Mouse (Mus musculus) gastrocnemius, adult 2 months (tissue): ENCODE results near the gene Traf2. TPM values are rescaled to one million over a fixed set of nuclear protein-coding genes. Genes with fewer than 3 reads are reported as not detected.

Source experiments
- DNase-seq: peaks from one replicate; pipeline ENCODE4 v3.0.0; 2022
- H3K27ac ChIP-seq: fragments of 200-600 bp; 2 replicates; pipeline ENCODE4 v1.8.1; 2022; ENCODE audit warnings: mild to moderate bottlenecking
- H3K4me3 ChIP-seq: fragments of 200-600 bp; 2 replicates; pipeline ENCODE4 v1.8.1; 2022; ENCODE audit warnings: mild to moderate bottlenecking, moderate library complexity
- CTCF ChIP-seq: fragments of 200-600 bp; IDR thresholded peaks from 2 replicates; pipeline ENCODE4 v1.8.1; 2022; ENCODE audit warnings: antibody characterized with exemption, mild to moderate bottlenecking, moderate library complexity
- intact Hi-C: fragments of 180-260 bp; cut with DNase I; formaldehyde crosslinking; loops from one replicate; pipeline ENCODE4 v1.15.1; 2025
- total RNA-seq, 2 experiments: library from RNA; stranded (reverse); gene quantifications; 2 replicates each; pipeline ENCODE4 v1.2.3; 2021

The Traf2 gene
- total RNA-seq, 2 experiments from 2014 or later = 12.4 to 13.1 TPM

DNA sequence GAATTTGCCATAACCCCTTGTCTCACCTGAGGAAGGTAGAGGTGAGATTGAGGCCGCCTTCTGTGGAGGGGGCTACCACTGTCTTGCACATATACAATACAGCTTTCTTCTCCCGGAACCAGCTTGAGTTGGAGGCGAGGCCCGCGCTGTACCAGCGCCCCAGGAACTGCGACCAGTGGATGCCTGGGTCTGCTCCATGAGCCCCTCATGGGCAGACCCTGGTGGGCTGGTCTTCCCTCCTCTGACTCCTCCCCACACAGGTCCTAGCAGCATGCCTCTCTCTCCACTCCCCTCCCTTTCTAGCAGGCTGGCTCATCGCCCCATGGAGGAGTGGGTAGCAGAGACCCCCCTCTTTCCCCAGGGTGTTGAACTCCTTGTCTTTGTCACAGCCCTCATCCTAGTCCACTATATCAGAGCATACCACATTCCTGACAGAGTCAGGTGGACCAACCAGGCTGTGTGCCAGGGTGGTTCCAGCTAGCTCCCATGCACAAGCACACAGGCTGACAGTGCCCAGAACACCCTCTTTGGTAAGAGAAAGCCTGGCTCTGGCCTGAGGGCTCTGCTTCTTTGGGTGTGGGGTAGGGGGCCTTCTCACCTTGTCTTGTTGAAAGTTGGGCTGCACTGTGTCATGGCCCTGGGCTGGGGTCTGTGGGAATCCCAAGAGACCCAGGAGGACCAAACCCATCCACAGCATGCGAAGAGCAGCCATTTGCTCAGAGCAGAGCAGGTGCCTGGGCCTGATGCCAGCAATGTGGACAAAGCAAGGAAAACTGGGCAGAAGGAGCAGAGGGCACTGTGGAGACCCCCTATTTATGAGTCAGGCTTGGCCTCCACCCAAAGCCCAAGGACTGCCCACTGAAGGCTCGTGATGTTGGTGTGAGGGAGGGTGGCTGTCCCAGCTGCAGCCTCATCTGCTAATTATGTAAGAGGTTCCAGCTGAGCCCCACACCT is 77.5 kb downstream of the Traf2 start:
- no peak for TF ChIP-seq CTCF
- DNase-seq = no peak
- intact Hi-C loops = no loop called here
- Histone ChIP-seq H3K4me3 (no peak overlapping the region), H3K27ac (no peak overlapping the region)

Other genes starting within 250 kb of the Traf2 start
- gene Grin1, start 227.8 kb downstream of the Traf2 start, total RNA-seq = not detected
- gene Man1b1, start 214.6 kb downstream of the Traf2 start, total RNA-seq = 10 to 100 TPM; 12.9 to 16.0 TPM
- gene Dpp7, start 190.6 kb downstream of the Traf2 start, total RNA-seq = 10 to 100 TPM; 14.0 to 16.5 TPM
- 1 to 10 TPM; 4.3 to 5.4 TPM for gene Uap1l1, start 181.3 kb downstream of the Traf2 start, total RNA-seq
- gene Sapcd2, start 174.6 kb downstream of the Traf2 start, total RNA-seq = not detected
- 1 to 10 TPM; 6.5 to 8.8 TPM for gene Entpd2, start 151.1 kb downstream of the Traf2 start, total RNA-seq
- 10 to 100 TPM; 14.9 to 16.9 TPM for gene Npdc1, start 147.6 kb downstream of the Traf2 start, total RNA-seq
- gene Fut7, start 123.7 kb downstream of the Traf2 start, total RNA-seq = not detected
- 10 to 100 TPM; 15.1 to 15.3 TPM for gene Abca2, start 118.2 kb downstream of the Traf2 start, total RNA-seq
- 1 to 10 TPM in 1 of 2 experiments, under 1 TPM in 1; 0.31 to 1.1 TPM for gene Clic3, start 90.1 kb downstream of the Traf2 start, total RNA-seq
- gene Paxx, start 85.8 kb downstream of the Traf2 start, total RNA-seq = 10 to 100 TPM; 13.6 to 14.4 TPM
- gene Ptgds, start 76.9 kb downstream of the Traf2 start, total RNA-seq = not detected
- not detected for gene Lcn12, start 53.0 kb downstream of the Traf2 start, total RNA-seq
- gene Fbxw5, start 46.2 kb downstream of the Traf2 start, total RNA-seq = 10 to 100 TPM; 76.9 to 88.4 TPM
- gene C8g, start 45.2 kb downstream of the Traf2 start, total RNA-seq = 1 to 10 TPM; 1.1 to 1.6 TPM
- gene Edf1, start 10.9 kb upstream of the Traf2 start, total RNA-seq = 100 to 1,000 TPM; 152 to 179 TPM
- 1 to 10 TPM; 1.6 to 4.0 TPM for gene Mamdc4, start 27.9 kb upstream of the Traf2 start, total RNA-seq
- gene Phpt1, start 28.3 kb upstream of the Traf2 start, total RNA-seq = 10 to 100 TPM; 52.7 to 64.7 TPM
- not detected for gene Ajm1, start 34.8 kb upstream of the Traf2 start, total RNA-seq
- gene Rabl6, start 61.6 kb upstream of the Traf2 start, total RNA-seq = 10 to 100 TPM; 85.6 to 95.2 TPM
- not detected for gene Ccdc183, start 70.7 kb upstream of the Traf2 start, total RNA-seq
- gene Tmem141, start 75.1 kb upstream of the Traf2 start, total RNA-seq = 10 to 100 TPM; 14.9 to 15.1 TPM
- gene Fcna, start 81.1 kb upstream of the Traf2 start, total RNA-seq = 1 to 10 TPM; 1.8 to 5.3 TPM
- 1 to 10 TPM; 3.3 to 5.1 TPM for gene Lcn8, start 106.2 kb upstream of the Traf2 start, total RNA-seq
- gene Lcn5, start 111.0 kb upstream of the Traf2 start, total RNA-seq = not detected
- gene Lcn6, start 129.8 kb upstream of the Traf2 start, total RNA-seq = not detected
- gene Lcn10, start 135.8 kb upstream of the Traf2 start, total RNA-seq = not detected
- not detected for gene Obp2a, start 153.1 kb upstream of the Traf2 start, total RNA-seq
- 10 to 100 TPM; 11.4 to 13.1 TPM for gene Bmyc, start 159.8 kb upstream of the Traf2 start, total RNA-seq
- gene Obp2b, start 190.1 kb upstream of the Traf2 start, total RNA-seq = not detected
- not detected for gene Lcn3, start 218.6 kb upstream of the Traf2 start, total RNA-seq
- not detected for gene Lcn11, start 230.1 kb upstream of the Traf2 start, total RNA-seq
- gene Gm13539, start 235.3 kb upstream of the Traf2 start, total RNA-seq = not detected